Mouse (Mus musculus): ENCODE measurements around the gene Macc1. TPM values are rescaled to one million over a fixed set of nuclear protein-coding genes. Genes with fewer than 3 reads are reported as not detected.
"Not testable (repeated sequence)": the region's sequence is repeated elsewhere in the genome, so short reads cannot be mapped to it uniquely, and the experiment has no call there.

Gene Macc1
- polyA plus RNA-seq, 1 experiment from 2014 or later: 0.91 TPM

DNA sequence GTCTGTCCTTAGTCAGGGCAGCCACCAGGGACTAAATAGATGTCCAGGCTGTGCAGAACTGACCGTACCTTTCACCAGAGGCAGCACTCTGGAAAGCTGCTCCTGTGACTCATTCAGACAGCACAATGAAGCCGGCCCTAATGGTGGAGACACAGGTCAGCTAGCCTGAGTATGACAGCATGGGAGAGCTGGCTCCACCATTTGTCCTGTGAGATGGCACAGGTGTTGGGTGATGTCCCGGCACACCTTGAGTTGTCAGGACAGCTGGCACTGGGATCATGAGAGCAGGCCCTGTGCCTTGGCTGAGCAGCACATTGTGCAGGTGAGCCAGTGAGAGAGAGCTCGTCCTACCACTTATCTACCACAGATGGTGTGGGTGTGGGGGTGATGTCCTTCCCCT lies 16.6 kb downstream of the Macc1 start:
- WGBS: 86% methylated on average over 4 of the region's 4 CpGs
- no peak overlapping the region for H3K4me3 ChIP-seq
- ATAC-seq (ENCODE audit: insufficient number of reproducible peaks, insufficient read depth, low FRiP score, low TSS enrichment): no peak
- H3K4me2 ChIP-seq (replicated peaks): no peak overlapping the region
- no peaks in the 10 kb centered on the region for H3K27me3 ChIP-seq
- no peaks in the 10 kb centered on the region for H3K9me3 ChIP-seq
- H3K4me1 ChIP-seq: no peaks in the 10 kb centered on the region
- no peaks in the 10 kb centered on the region for H3K36me3 ChIP-seq
- no peak overlapping the region for H3K9ac ChIP-seq
- H3K27ac ChIP-seq: no peak overlapping the region

GRCm38 (mm10) chr12:119333376-119333775 lies 19.3 kb downstream of the Macc1 start:
- H3K9ac ChIP-seq: no peak overlapping the region
- no peak overlapping the region for H3K27ac ChIP-seq
- H3K9me3 ChIP-seq: no peaks in the 10 kb centered on the region
- no peak for ATAC-seq (ENCODE audit: insufficient number of reproducible peaks, insufficient read depth, low FRiP score, low TSS enrichment)
- no peak overlapping the region for H3K4me3 ChIP-seq
- H3K27me3 ChIP-seq: no peaks in the 10 kb centered on the region
- no peaks in the 10 kb centered on the region for H3K4me1 ChIP-seq
- H3K36me3 ChIP-seq: no peaks in the 10 kb centered on the region
- H3K4me2 ChIP-seq (replicated peaks): no peak overlapping the region

GRCm38 (mm10) chr12:119352579-119352978 lies 38.5 kb downstream of the Macc1 start:
- H3K27me3 ChIP-seq; H3K4me1 ChIP-seq; H3K9ac ChIP-seq; H3K27ac ChIP-seq; H3K9me3 ChIP-seq; ATAC-seq (ENCODE audit: insufficient number of reproducible peaks, insufficient read depth, low FRiP score, low TSS enrichment); H3K4me3 ChIP-seq; H3K4me2 ChIP-seq (replicated peaks); H3K36me3 ChIP-seq: not testable (repeated sequence)
- 38% methylated on average over 16 of the region's 16 CpGs for WGBS

DNA sequence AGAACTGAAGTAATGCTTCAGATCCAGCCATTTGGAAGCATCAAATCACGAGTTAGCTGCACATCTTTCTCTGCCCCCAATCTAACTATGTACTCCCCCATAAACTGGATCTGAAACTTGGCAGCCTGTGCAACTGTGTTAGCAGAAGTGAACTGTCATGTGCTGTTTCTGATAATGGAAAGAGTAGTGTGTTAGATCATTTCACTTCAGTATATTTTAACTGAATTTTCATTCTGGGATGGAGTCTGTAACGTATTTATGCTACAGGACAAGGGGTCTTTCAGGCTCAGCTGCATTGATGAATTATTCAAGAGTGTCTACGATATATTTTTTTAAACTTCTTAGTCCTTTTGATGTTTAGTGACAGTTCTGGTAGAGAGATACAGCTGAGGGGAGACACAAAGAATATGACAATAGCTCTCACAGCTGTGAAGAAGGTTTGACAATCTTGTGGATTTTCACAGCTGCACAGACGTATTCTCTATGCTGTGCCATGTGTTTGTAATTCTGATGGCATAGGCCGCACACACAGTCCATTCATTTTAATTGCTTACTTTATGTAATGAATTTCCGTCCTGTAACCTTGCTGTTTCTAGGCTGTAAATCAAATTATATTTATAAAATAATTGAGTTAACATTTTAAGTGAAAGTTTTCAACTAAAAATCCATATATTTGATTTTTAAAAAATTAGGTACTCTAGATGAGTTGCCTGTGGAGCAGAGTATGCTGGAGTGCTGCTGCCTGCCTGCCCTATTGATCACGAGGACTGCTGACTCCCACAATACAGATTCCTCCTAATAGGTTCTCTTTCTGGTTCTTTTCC lies 43.6 kb downstream of the Macc1 start:
- WGBS: 33% methylated on average over 7 of the region's 7 CpGs
- Histone ChIP-seq H3K4me3 (no peak overlapping the region), H3K9ac (no peak overlapping the region), H3K4me1 (no peaks in the 10 kb centered on the region), H3K9me3 (no peaks in the 10 kb centered on the region), H3K36me3 (no peaks in the 10 kb centered on the region), H3K4me2 (replicated peaks) (no peak overlapping the region), H3K27me3 (no peaks in the 10 kb centered on the region), H3K27ac (no peak overlapping the region)
- ATAC-seq (ENCODE audit: insufficient number of reproducible peaks, insufficient read depth, low FRiP score, low TSS enrichment): no peak

GRCm38 (mm10) chr12:119358242-119358515 lies 44.1 kb downstream of the Macc1 start:
- no peak overlapping the region for H3K4me3 ChIP-seq
- no peak for ATAC-seq (ENCODE audit: insufficient number of reproducible peaks, insufficient read depth, low FRiP score, low TSS enrichment)
- no peaks in the 10 kb centered on the region for H3K36me3 ChIP-seq
- H3K27me3 ChIP-seq: no peaks in the 10 kb centered on the region
- 12% methylated on average over 1 of the region's 1 CpGs for WGBS
- H3K27ac ChIP-seq: no peak overlapping the region
- H3K9me3 ChIP-seq: no peaks in the 10 kb centered on the region
- no peaks in the 10 kb centered on the region for H3K4me1 ChIP-seq
- H3K9ac ChIP-seq: no peak overlapping the region
- no peak overlapping the region for H3K4me2 ChIP-seq (replicated peaks)

GRCm38 (mm10) chr12:119365041-119365440 lies 51.0 kb downstream of the Macc1 start:
- Histone ChIP-seq H3K9ac (no peak overlapping the region), H3K4me1 (no peaks in the 10 kb centered on the region), H3K4me3 (no peak overlapping the region), H3K9me3 (no peaks in the 10 kb centered on the region), H3K27me3 (no peaks in the 10 kb centered on the region), H3K4me2 (replicated peaks) (no peak overlapping the region), H3K27ac (no peak overlapping the region), H3K36me3 (no peaks in the 10 kb centered on the region)
- 77% methylated on average over 1 of the region's 1 CpGs for WGBS
- ATAC-seq (ENCODE audit: insufficient number of reproducible peaks, insufficient read depth, low FRiP score, low TSS enrichment): no peak

DNA sequence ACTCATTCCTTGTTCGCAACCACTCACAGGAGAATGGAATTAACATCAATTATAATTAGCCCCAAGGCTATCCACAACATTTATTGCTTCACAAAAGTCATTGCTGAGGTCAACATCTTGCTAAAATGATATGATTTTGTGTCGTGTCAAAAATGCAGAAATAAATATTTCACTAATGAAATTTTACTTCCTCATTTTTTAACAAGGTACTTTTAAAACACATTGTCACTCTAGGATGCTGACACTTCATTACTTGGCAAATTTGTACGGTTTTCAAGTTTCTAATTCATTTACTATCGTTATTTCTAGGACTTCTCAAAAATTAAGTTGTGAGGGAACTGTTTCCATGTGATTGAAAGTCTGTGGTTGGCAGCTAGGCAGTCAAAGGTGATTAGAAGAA lies 55.8 kb downstream of the Macc1 start:
- H3K9me3 ChIP-seq: no peaks in the 10 kb centered on the region
- no peaks in the 10 kb centered on the region for H3K27me3 ChIP-seq
- ATAC-seq (ENCODE audit: insufficient number of reproducible peaks, insufficient read depth, low FRiP score, low TSS enrichment): no peak
- no peak overlapping the region for H3K27ac ChIP-seq
- H3K4me2 ChIP-seq (replicated peaks): no peak overlapping the region
- 71% methylated on average over 4 of the region's 4 CpGs for WGBS
- no peaks in the 10 kb centered on the region for H3K36me3 ChIP-seq
- no peak overlapping the region for H3K9ac ChIP-seq
- H3K4me3 ChIP-seq: no peak overlapping the region
- H3K4me1 ChIP-seq: no peaks in the 10 kb centered on the region

GRCm38 (mm10) chr12:119372359-119372758 lies 58.3 kb downstream of the Macc1 start:
- Histone ChIP-seq H3K9ac (no peak overlapping the region), H3K4me2 (replicated peaks) (no peak overlapping the region), H3K4me3 (no peak overlapping the region), H3K27me3 (no peaks in the 10 kb centered on the region), H3K4me1 (no peaks in the 10 kb centered on the region), H3K27ac (no peak overlapping the region), H3K36me3 (no peaks in the 10 kb centered on the region), H3K9me3 (no peaks in the 10 kb centered on the region)
- 57% methylated on average over 4 of the region's 4 CpGs for WGBS
- ATAC-seq (ENCODE audit: insufficient number of reproducible peaks, insufficient read depth, low FRiP score, low TSS enrichment): no peak

GRCm38 (mm10) chr12:119376879-119377278 lies 62.8 kb downstream of the Macc1 start:
- Histone ChIP-seq H3K4me2 (replicated peaks) (no peak overlapping the region), H3K27me3 (no peaks in the 10 kb centered on the region), H3K9me3 (no peaks in the 10 kb centered on the region), H3K27ac (no peak overlapping the region), H3K4me3 (no peak overlapping the region), H3K4me1 (no peaks in the 10 kb centered on the region), H3K9ac (no peak overlapping the region), H3K36me3 (no peaks in the 10 kb centered on the region)
- peak; percentile 80 for ATAC-seq (ENCODE audit: insufficient number of reproducible peaks, insufficient read depth, low FRiP score, low TSS enrichment)

- no peaks in the 10 kb centered on the region for H3K4me1 ChIP-seq
- WGBS: 83% methylated on average over 1 of the region's 1 CpGs
- no peak for ATAC-seq (ENCODE audit: insufficient number of reproducible peaks, insufficient read depth, low FRiP score, low TSS enrichment)
- H3K9me3 ChIP-seq: no peaks in the 10 kb centered on the region
- H3K27ac ChIP-seq: no peak overlapping the region
- H3K27me3 ChIP-seq: no peaks in the 10 kb centered on the region
- no peak overlapping the region for H3K4me3 ChIP-seq
- H3K36me3 ChIP-seq: no peaks in the 10 kb centered on the region
- H3K4me2 ChIP-seq (replicated peaks): no peak overlapping the region
- no peak overlapping the region for H3K9ac ChIP-seq
Measured at GRCm38 (mm10) chr12:119381839-119382238, 67.8 kb downstream of the Macc1 start.

- H3K9me3 ChIP-seq: no peaks in the 10 kb centered on the region
- H3K4me1 ChIP-seq: no peaks in the 10 kb centered on the region
- H3K4me3 ChIP-seq: no peak overlapping the region
- no peak overlapping the region for H3K9ac ChIP-seq
- H3K27me3 ChIP-seq: no peaks in the 10 kb centered on the region
- H3K36me3 ChIP-seq: no peaks in the 10 kb centered on the region
- no peak overlapping the region for H3K4me2 ChIP-seq (replicated peaks)
- H3K27ac ChIP-seq: no peak overlapping the region
- no peak for ATAC-seq (ENCODE audit: insufficient number of reproducible peaks, insufficient read depth, low FRiP score, low TSS enrichment)
Measured at GRCm38 (mm10) chr12:119386243-119386642, 72.2 kb downstream of the Macc1 start.

DNA sequence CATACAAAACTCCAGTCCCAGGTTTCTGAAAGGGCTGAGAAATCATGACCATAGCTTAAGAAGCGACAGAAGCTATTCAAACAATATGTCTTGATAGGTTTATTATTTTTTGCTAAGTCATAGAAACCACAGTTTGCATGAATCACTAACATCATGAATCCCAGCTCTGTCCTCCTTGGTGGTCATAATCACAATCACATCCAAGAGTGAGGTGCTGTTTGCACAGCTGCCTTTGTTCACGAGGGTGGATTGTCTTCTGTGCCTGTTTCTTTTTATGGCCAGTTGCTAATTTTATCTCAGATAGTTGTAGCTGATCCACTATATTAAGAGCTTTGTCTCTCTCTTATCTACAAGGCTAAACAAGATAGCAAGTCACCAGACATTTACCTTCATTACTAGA lies 72.6 kb downstream of the Macc1 start:
- no peaks in the 10 kb centered on the region for H3K27me3 ChIP-seq
- no peaks in the 10 kb centered on the region for H3K9me3 ChIP-seq
- no peak overlapping the region for H3K4me3 ChIP-seq
- H3K27ac ChIP-seq: no peak overlapping the region
- no peak overlapping the region for H3K4me2 ChIP-seq (replicated peaks)
- H3K9ac ChIP-seq: no peak overlapping the region
- ATAC-seq (ENCODE audit: insufficient number of reproducible peaks, insufficient read depth, low FRiP score, low TSS enrichment): no peak
- no peaks in the 10 kb centered on the region for H3K36me3 ChIP-seq
- 68% methylated on average over 2 of the region's 2 CpGs for WGBS
- no peaks in the 10 kb centered on the region for H3K4me1 ChIP-seq

- Histone ChIP-seq H3K4me3 (no peak overlapping the region), H3K27me3 (no peaks in the 10 kb centered on the region), H3K27ac (no peak overlapping the region), H3K4me1 (no peaks in the 10 kb centered on the region), H3K36me3 (no peaks in the 10 kb centered on the region), H3K9me3 (no peaks in the 10 kb centered on the region), H3K9ac (no peak overlapping the region), H3K4me2 (replicated peaks) (no peak overlapping the region)
- no peak for ATAC-seq (ENCODE audit: insufficient number of reproducible peaks, insufficient read depth, low FRiP score, low TSS enrichment)
- 72% methylated on average over 2 of the region's 2 CpGs for WGBS
Measured at GRCm38 (mm10) chr12:119387925-119388324, 73.9 kb downstream of the Macc1 start.

Data from embryonic facial prominence, embryonic 12.5 days (tissue).